Mouse (Mus musculus): ENCODE data around the gene Tut1.

Tut1 gene

DNA sequence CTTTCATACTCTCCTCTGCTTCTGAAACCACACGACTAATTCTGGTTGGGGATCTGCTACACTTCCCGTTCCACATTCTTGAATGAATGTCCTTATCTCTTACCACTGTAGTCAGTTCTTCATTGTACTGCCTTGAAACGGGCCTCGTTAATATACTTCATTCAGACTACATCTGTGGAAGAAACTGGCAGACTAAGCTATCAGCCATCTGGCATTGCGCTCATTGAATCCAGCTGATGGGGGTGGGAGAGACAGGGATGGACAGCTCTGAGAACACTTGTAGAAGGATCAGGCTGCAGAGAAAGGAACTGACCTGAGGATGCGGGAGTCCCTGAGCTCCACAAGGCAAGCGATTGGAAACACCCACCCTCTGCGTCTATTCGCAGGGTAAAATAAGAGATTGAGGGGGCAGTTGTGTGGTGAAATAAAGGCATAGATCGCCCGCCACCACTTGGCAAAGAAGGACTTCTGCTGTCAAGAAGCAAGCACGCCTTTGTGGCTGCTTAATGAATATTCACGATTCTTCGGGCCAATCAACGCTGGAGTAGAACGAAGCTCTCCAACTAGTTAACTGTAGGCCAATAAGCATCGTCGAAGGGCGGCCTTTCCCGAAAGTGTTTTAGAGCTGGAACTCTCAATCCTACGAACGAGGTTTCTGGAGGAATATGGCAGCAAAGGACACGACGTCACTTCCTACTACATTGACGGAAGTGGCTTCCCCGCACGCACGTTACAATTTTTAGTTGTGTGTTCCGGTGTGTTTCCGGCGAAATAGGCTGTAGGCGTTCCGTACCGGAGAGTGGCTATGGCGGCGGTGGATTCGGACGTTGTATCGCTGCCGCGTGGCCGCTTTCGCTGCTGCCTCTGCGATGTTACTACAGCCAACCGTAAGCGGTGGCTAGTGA lies at the start of gene Tut1:
Gene Tut1 (plus strand): TSS at position 713 of the 905 bp plus-strand sequence.
- peak; percentile 93 for DNase-seq (ENCODE audit: extremely low spot score)

DNA sequence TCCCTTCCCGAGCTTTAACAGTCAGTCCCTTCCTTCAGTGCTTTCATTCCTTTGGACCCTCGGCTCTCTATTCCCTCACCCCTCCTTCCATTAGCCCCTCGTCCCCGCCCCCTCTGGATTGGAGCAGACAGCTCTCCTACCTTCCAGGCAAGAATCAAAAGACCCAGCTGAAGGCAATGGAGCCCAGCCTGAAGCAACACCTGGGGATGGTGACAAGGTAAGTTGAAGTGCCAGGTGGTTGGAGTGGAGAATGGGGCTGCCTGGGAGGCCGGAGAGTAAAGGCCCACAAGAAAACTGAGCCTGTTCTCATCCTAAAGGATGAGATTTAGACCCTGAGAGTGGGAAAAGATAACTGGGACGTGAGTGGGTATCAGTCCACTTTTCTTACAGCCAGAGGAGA lies 45.1 kb upstream of the Tut1 start:
- no peak for DNase-seq (ENCODE audit: extremely low spot score)

- no peak for DNase-seq (ENCODE audit: extremely low spot score)
These were observed 41.8 kb upstream of the Tut1 start for GRCm38 (mm10) chr19:8911810-8912209.

DNA sequence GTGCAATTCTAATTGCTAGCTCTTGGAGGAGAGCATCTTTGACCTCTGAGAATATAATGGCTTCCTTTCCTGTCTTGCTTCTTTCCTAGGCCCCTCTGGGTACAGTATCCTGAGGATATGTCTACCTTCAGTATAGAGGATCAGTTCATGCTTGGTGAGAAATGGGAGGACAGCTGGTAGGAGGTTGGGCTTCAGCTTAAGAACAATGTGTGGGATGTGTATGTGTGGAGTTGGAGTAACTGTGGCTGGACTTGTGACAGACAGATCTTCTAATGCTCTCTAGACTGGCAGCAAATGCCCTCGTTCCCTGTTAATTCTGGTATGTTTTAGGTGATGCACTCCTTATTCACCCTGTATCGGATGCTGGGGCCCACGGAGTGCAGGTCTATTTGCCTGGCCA lies 39.4 kb upstream of the Tut1 start:
- DNase-seq (ENCODE audit: extremely low spot score) = no peak

GRCm38 (mm10) chr19:8919000-8919399 lies 34.6 kb upstream of the Tut1 start:
- no peak for DNase-seq (ENCODE audit: extremely low spot score)

- no peak for DNase-seq (ENCODE audit: extremely low spot score)
These were observed 34.0 kb upstream of the Tut1 start for GRCm38 (mm10) chr19:8919684-8920072.

- DNase-seq (ENCODE audit: extremely low spot score) = peak; percentile 96
These were observed 33.4 kb upstream of the Tut1 start, which contains the start of gene B3gat3 for GRCm38 (mm10) chr19:8920073-8920736. Gene B3gat3, plus strand, starts transcription at chr19:8920374.

GRCm38 (mm10) chr19:8920836-8921291 lies 32.8 kb upstream of the Tut1 start:
- peak; percentile 49 for DNase-seq (ENCODE audit: extremely low spot score)

- no peak for DNase-seq (ENCODE audit: extremely low spot score)
These were observed 31.9 kb upstream of the Tut1 start for GRCm38 (mm10) chr19:8921741-8922140.

GRCm38 (mm10) chr19:8926766-8927165 lies 26.9 kb upstream of the Tut1 start:
- no peak for DNase-seq (ENCODE audit: extremely low spot score)

DNA sequence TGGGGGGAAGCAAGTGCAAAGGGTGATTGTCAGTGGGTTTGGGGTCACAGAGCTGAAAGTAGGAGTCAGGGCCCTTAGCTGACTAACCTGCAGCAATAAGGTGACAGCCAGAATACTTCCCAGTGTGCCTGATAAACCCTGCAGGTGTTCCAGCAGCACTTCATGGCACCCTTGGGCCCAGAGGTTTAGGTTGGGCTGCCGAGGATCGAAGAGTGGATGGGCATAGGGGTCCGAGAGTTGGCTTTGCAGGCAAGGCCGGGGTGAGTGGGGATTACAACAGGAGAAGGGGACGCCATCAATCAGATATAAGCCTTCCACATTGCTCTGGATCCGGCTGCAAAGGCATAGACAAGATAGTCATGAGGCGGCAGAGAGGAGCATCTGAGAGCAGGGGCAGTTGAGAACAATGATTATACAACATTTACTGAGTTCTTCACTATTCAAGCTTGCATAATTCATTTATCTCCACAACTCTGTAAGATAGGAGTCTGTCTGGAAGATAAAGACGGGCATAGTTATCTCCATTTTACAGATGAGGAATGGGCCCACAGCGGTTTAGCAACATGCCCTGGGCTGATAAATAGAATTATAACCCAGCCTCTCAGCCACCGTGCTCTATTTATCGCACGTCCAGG lies 25.6 kb upstream of the Tut1 start:
- DNase-seq (ENCODE audit: extremely low spot score) = no peak

- no peak for DNase-seq (ENCODE audit: extremely low spot score)
These were observed 24.9 kb upstream of the Tut1 start for GRCm38 (mm10) chr19:8928689-8929223.

GRCm38 (mm10) chr19:8929224-8930088 lies 24.2 kb upstream of the Tut1 start, which contains the start of the genes Rom1 and Eml3:
Gene Rom1, minus strand, starts transcription at chr19:8929356.
Gene Eml3, plus strand, starts transcription at chr19:8929552.
- DNase-seq (ENCODE audit: extremely low spot score) = peak; percentile 91

GRCm38 (mm10) chr19:8930117-8930516 lies 23.5 kb upstream of the Tut1 start:
- no peak for DNase-seq (ENCODE audit: extremely low spot score)

- no peak for DNase-seq (ENCODE audit: extremely low spot score)
These were observed 22.9 kb upstream of the Tut1 start for GRCm38 (mm10) chr19:8930771-8931170.

GRCm38 (mm10) chr19:8936736-8937135 lies 16.9 kb upstream of the Tut1 start:
- no peak for DNase-seq (ENCODE audit: extremely low spot score)

GRCm38 (mm10) chr19:8940526-8941133 lies 13.0 kb upstream of the Tut1 start:
- DNase-seq (ENCODE audit: extremely low spot score) = no peak

GRCm38 (mm10) chr19:8941136-8941514 lies 12.5 kb upstream of the Tut1 start:
- DNase-seq (ENCODE audit: extremely low spot score) = no peak

GRCm38 (mm10) chr19:8941515-8942217 lies 12.0 kb upstream of the Tut1 start, which contains the start of gene Mta2:
Gene Mta2, plus strand, starts transcription at chr19:8941875.
- peak; percentile 98 for DNase-seq (ENCODE audit: extremely low spot score)
